7 mouse cellular contexts compared by ENCODE assay signal in genomic region chr1:86487295-86487907, GRCm38 (mm10). TPM values are rescaled to one million over a fixed set of nuclear protein-coding genes. Genes with fewer than 3 reads are reported as not detected.
DNase-seq lines count a peak whose midpoint lies in the region; ATAC-seq and TF ChIP-seq lines count a peak whose summit lies in the region.

No protein-coding gene starts in this region.

- H3K36me3 ChIP-seq in embryonic facial prominence, embryonic 12.5 days: no peaks in the 10 kb centered on the region; the same call in 1 of the 2 replicates
- H3K36me3 ChIP-seq in kidney, adult 2 months (ENCODE audit: control insufficient read depth, insufficient read depth, low read length): no peaks in the 10 kb centered on the region
- no peaks in the 10 kb centered on the region for H3K36me3 ChIP-seq in limb, embryonic 12.5 days
- no peaks in the 10 kb centered on the region for H3K36me3 ChIP-seq in midbrain, embryonic 15.5 days (replicated peaks)
- no peaks in the 10 kb centered on the region for H3K36me3 ChIP-seq in spleen, adult 2 months (ENCODE audit: control insufficient read depth, insufficient read depth, low read length)

- no peaks in the 10 kb centered on the region for H3K9me3 ChIP-seq in embryonic facial prominence, embryonic 12.5 days
- no peaks in the 10 kb centered on the region for H3K9me3 ChIP-seq in limb, embryonic 12.5 days
- H3K9me3 ChIP-seq in midbrain, embryonic 15.5 days: no peaks in the 10 kb centered on the region

- H3K4me3 ChIP-seq in embryonic facial prominence, embryonic 12.5 days: peak overlapping the region; percentile 66
- peak overlapping the region; percentile 88 for H3K4me3 ChIP-seq in kidney, adult 2 months (ENCODE audit: insufficient read depth, low read depth, low read length)
- peak overlapping the region; percentile 67 for H3K4me3 ChIP-seq in limb, embryonic 12.5 days (replicated peaks)
- H3K4me3 ChIP-seq in midbrain, embryonic 15.5 days: peak overlapping the region; percentile 47
- H3K4me3 ChIP-seq in spleen, adult 2 months (ENCODE audit: extremely low read depth, insufficient read depth, insufficient read length): peak overlapping the region; percentile 82

- peak; percentile 96 for TF ChIP-seq POLR2A in kidney, adult 2 months (IDR thresholded peaks at IDR 0.05; ENCODE audit: low read depth, low read length)
- TF ChIP-seq POLR2A in spleen, adult 2 months (IDR thresholded peaks at IDR 0.05; ENCODE audit: low read depth, low read length): peak; percentile 98

- TF ChIP-seq CTCF in kidney, adult 2 months (conservative IDR thresholded peaks at IDR 0.05; ENCODE audit: insufficient read depth, insufficient read length, low read depth, low read length): no peak
- TF ChIP-seq CTCF in spleen, adult 2 months (IDR thresholded peaks at IDR 0.05; ENCODE audit: extremely low read depth, insufficient read depth, insufficient read length, insufficient replicate concordance): no peak

- peak; percentile 99 for DNase-seq in adrenal gland, postnatal 25 days
- DNase-seq in heart, adult 18-20 months: peak; percentile 99 to 100
- peak; percentile 99 for DNase-seq in kidney, adult 2 months
- peak; percentile 95 to 96 for DNase-seq in spleen, adult 2 months (ENCODE audit: low read depth in 1 of 2, low spot score in 2 of 2)

- peak overlapping the region; percentile 99 for H3K27ac ChIP-seq in embryonic facial prominence, embryonic 12.5 days
- peak overlapping the region; percentile 99 for H3K27ac ChIP-seq in kidney, adult 2 months (ENCODE audit: insufficient read depth, low read depth, low read length)
- peak overlapping the region; percentile 98 for H3K27ac ChIP-seq in limb, embryonic 12.5 days
- peak overlapping the region; percentile 97 for H3K27ac ChIP-seq in midbrain, embryonic 15.5 days
- H3K27ac ChIP-seq in spleen, adult 2 months (ENCODE audit: insufficient read depth, low read length): peak overlapping the region; percentile 99

- WGBS in embryonic facial prominence, embryonic 12.5 days: under 1% methylated on average over 73 of the region's 74 CpGs
- under 1% methylated on average over 74 of the region's 74 CpGs for WGBS in kidney, adult 2 months
- under 1% methylated on average over 74 of the region's 74 CpGs for WGBS in limb, embryonic 12.5 days
- under 1% methylated on average over 74 of the region's 74 CpGs for WGBS in midbrain, embryonic 15.5 days
- under 1% methylated on average over 74 of the region's 74 CpGs for WGBS in spleen, adult 2 months

- ATAC-seq in embryonic facial prominence, embryonic 12.5 days (ENCODE audit: insufficient number of reproducible peaks, insufficient read depth, low FRiP score, low TSS enrichment): peak; percentile 95
- peak; percentile 95 for ATAC-seq in limb, embryonic 12.5 days (ENCODE audit: insufficient number of reproducible peaks, insufficient read depth, low FRiP score, low TSS enrichment, low read depth)
- ATAC-seq in midbrain, embryonic 15.5 days (replicated peaks): peak; percentile 98

- peak overlapping the region; percentile 87 for H3K9ac ChIP-seq in embryonic facial prominence, embryonic 12.5 days
- H3K9ac ChIP-seq in limb, embryonic 12.5 days (replicated peaks): peak overlapping the region; percentile 93
- H3K9ac ChIP-seq in midbrain, embryonic 15.5 days: peak overlapping the region; percentile 88

- peaks cover 10% of the 10 kb centered on the region for H3K4me1 ChIP-seq in embryonic facial prominence, embryonic 12.5 days
- H3K4me1 ChIP-seq in kidney, adult 2 months (ENCODE audit: control insufficient read depth, insufficient read depth, low read length): peaks cover 26% of the 10 kb centered on the region
- H3K4me1 ChIP-seq in limb, embryonic 12.5 days (replicated peaks): peaks cover 29% of the 10 kb centered on the region
- H3K4me1 ChIP-seq in midbrain, embryonic 15.5 days: peaks cover 22% of the 10 kb centered on the region
- peaks cover 26% of the 10 kb centered on the region for H3K4me1 ChIP-seq in spleen, adult 2 months (ENCODE audit: control insufficient read depth, insufficient read depth, insufficient read length)

- no peaks in the 10 kb centered on the region for H3K27me3 ChIP-seq in embryonic facial prominence, embryonic 12.5 days
- no peaks in the 10 kb centered on the region for H3K27me3 ChIP-seq in kidney, adult 2 months (replicated peaks; ENCODE audit: control insufficient read depth, insufficient read depth, low read length)
- H3K27me3 ChIP-seq in limb, embryonic 12.5 days: no peaks in the 10 kb centered on the region
- no peaks in the 10 kb centered on the region for H3K27me3 ChIP-seq in midbrain, embryonic 15.5 days (replicated peaks)
- H3K27me3 ChIP-seq in spleen, adult 2 months (ENCODE audit: control insufficient read depth, insufficient read depth, low read length): no peaks in the 10 kb centered on the region

- H3K4me2 ChIP-seq in embryonic facial prominence, embryonic 12.5 days (replicated peaks): peak overlapping the region; percentile 68
- peak overlapping the region; percentile 63 for H3K4me2 ChIP-seq in limb, embryonic 12.5 days
- H3K4me2 ChIP-seq in midbrain, embryonic 15.5 days: peak overlapping the region; percentile 58

RNA-seq across cellular contexts. Expression of gene Ptma, which starts 39.1 kb away (rescaled TPM):
- 556 and 574 TPM in 2 replicates for total RNA-seq in adrenal gland, postnatal 25 days (2021)
- polyA plus RNA-seq in embryonic facial prominence, embryonic 12.5 days (2016; fragmentation: Nextera tagmentation; extraction: Ambion mirVana): 3,116 and 3,315 TPM in 2 replicates
- 100 to 1,000 TPM; 212 TPM for total RNA-seq in heart, adult 18-20 months (2021)
- 622 and 651 TPM in 2 replicates for polyA plus RNA-seq in kidney, adult 2 months (2012; rRNA removed)
- polyA plus RNA-seq in limb, embryonic 12.5 days (2016; fragmentation: Nextera tagmentation; extraction: Ambion mirVana): 3,930 and 4,018 TPM in 2 replicates
- 1,373 and 1,532 TPM in 2 replicates for polyA plus RNA-seq in midbrain, embryonic 15.5 days (2015; fragmentation: Nextera tagmentation; extraction: Ambion mirVana)
- polyA plus RNA-seq in spleen, adult 2 months (2012; rRNA removed): 915 and 918 TPM in 2 replicates

Comparison
In these comparisons a context has a peak if more than half of its experiments do, and no peak if none do; other contexts are left out.
1. Peak in every context shown above with its lines: DNase-seq, ATAC-seq, H3K4me3 ChIP-seq and H3K27ac ChIP-seq.